Mouse (Mus musculus) lung, postnatal 0 days (tissue): ENCODE measurements at regions not wholly inside any gene's neighbourhood (a gene's known extent, or its start where the extent isn't known, plus 50 kb on each side); places are given as distances from the start of the nearest gene placed in this dataset.

Source experiments
- ATAC-seq: fragments of 200-750 bp; cut with Nextera tagmentation; 2 replicates; pipeline ENCODE4 v1.8.0; 2017; ENCODE audit warnings: moderate library complexity
- DNase-seq: peaks from one replicate; pipeline ENCODE4 v3.0.0-alpha.2; 2016; ENCODE audit warnings: low spot score
- H3K27ac ChIP-seq: fragments of 300-500 bp; sonication (generic); 2 replicates; pipeline ENCODE4 v1.5.1; 2014; ENCODE audit warnings: antibody characterized with exemption, mild to moderate bottlenecking, low read length, mixed read lengths
- H3K27me3 ChIP-seq: fragments of 300-500 bp; sonication (generic); replicated peaks from 2 replicates; pipeline ENCODE4 v1.6.1; 2014; ENCODE audit warnings: low read length, mixed read lengths; ENCODE audit not compliant: insufficient read depth
- H3K36me3 ChIP-seq: fragments of 300-500 bp; sonication (generic); 2 replicates; pipeline ENCODE4 v1.6.1; 2014; ENCODE audit warnings: low read length, mixed read lengths; ENCODE audit not compliant: insufficient read depth
- H3K4me1 ChIP-seq: fragments of 300-500 bp; sonication (generic); 2 replicates; pipeline ENCODE4 v1.6.1; 2014; ENCODE audit warnings: antibody characterized with exemption, low read depth, low read length, mixed read lengths; ENCODE audit not compliant: insufficient read depth
- H3K4me2 ChIP-seq: fragments of 300-500 bp; sonication (generic); replicated peaks from 2 replicates; pipeline ENCODE4 v1.6.1; 2014; ENCODE audit warnings: low read depth, mild to moderate bottlenecking, low read length, moderate library complexity, mixed read lengths
- H3K4me3 ChIP-seq: fragments of 300-500 bp; sonication (generic); 2 replicates; pipeline ENCODE4 v1.5.1; 2014; ENCODE audit warnings: low read depth, low read length
- H3K9ac ChIP-seq: fragments of 300-500 bp; sonication (generic); replicated peaks from 2 replicates; pipeline ENCODE4 v1.6.1; 2014; ENCODE audit warnings: low read depth, mild to moderate bottlenecking
- H3K9me3 ChIP-seq: fragments of 300-500 bp; sonication (generic); 2 replicates; pipeline ENCODE4 v1.6.1; 2016; ENCODE audit warnings: low read length, mixed read lengths
- CTCF ChIP-seq: IDR thresholded peaks from 2 replicates; pipeline ENCODE4 v1.5.1; 2016; ENCODE audit warnings: antibody characterized with exemption, mild to moderate bottlenecking
- EP300 ChIP-seq: IDR thresholded peaks from 2 replicates; pipeline ENCODE4 v1.6.1; 2016; ENCODE audit warnings: antibody characterized with exemption, mild to moderate bottlenecking, control low read depth
- WGBS: fragments of 180-500 bp; shearing (Covaris S2); extraction: QIAGEN DNeasy Blood & Tissue Kit; methylation state at CpG from one replicate; pipeline ENCODE4 v1.1.7; 2014; 5-methylcytosine and 5-hydroxymethylcytosine counted together

DNA sequence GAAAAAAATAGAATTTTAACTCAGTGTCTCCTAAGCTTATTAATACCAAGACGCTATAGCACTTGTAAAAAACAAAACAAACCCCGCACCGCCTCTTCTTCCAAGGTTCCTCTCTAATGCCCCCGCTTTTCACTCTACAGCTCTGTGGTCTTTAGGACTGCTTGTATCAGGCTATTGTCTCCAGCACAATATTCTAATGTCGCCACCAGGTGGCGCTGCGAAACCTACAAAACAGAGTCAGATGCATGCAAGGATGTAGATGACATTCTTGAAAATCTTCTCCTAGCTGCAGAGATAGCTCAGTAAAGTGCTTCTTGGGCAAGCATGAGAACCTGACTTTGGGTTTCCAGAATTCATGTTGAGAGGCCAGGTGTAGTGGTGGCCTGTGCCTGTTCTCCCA is 75.9 kb upstream of the C2cd4b start:
- Histone ChIP-seq H3K27me3 (no peaks in the 10 kb centered on the region), H3K27ac (no peak overlapping the region), H3K4me2 (no peak overlapping the region), H3K9me3 (peaks cover 7% of the 10 kb centered on the region; the same call in 1 of the 2 replicates), H3K9ac (no peak overlapping the region), H3K4me1 (no peaks in the 10 kb centered on the region), H3K36me3 (no peaks in the 10 kb centered on the region), H3K4me3 (no peak overlapping the region)
- 10% methylated on average over 7 of the region's 7 CpGs for WGBS
- DNase-seq (peak; percentile 76), ATAC-seq (no peak)
- peak; percentile 91 for TF ChIP-seq CTCF
- no peak for TF ChIP-seq EP300

DNA sequence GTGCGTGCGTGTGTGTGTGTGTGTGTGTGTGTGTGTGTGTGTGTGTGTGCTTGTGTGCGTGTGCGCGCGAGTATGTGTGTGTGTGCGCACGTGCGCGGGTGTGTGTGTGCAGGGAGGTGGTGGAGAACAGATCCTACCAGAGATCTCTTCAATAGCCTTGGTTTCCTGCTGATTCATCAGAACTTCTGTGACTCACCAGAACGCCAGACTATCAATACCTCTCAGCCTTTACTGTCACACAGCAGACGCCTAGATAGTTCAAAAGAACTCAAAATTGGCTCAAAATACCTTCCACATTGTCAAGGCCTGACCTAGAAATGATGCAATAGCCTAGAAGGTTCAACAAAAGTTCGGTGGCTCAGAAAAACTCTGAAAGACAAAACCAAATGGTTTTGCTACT is 66.8 kb upstream of the C2cd4b start:
- 77% methylated on average over 13 of the region's 13 CpGs for WGBS
- TF ChIP-seq CTCF, result no peak
- TF ChIP-seq EP300, result no peak
- no peaks in the 10 kb centered on the region for H3K9me3 ChIP-seq

DNA sequence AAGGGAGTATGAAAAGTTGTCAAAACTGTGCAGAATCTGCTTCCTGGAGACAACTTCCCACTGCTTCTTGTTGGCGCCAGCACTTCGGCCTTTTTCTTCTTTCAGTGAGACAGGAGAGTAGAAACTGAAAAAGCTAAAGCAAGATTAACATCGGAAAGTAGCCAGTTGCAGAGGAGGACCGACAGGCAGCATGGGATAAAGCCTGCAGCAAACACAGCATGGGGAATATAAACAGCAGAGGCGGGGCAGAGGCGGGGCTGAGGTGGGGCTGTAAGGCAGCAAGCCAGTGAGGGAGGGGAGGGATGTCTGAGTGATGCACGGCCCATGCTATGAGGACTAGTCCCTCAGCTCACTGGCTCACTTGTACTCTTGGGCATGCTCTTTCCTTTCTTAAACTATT is 65.5 kb upstream of the C2cd4b start:
- H3K36me3 ChIP-seq, result no peaks in the 10 kb centered on the region
- ATAC-seq (no peak), DNase-seq (no peak)
- H3K4me3 ChIP-seq, result no peak overlapping the region
- no peak overlapping the region for H3K4me2 ChIP-seq
- no peak overlapping the region for H3K27ac ChIP-seq
- no peaks in the 10 kb centered on the region for H3K9me3 ChIP-seq
- H3K9ac ChIP-seq, result no peak overlapping the region
- TF ChIP-seq CTCF (no peak), EP300 (no peak)
- H3K27me3 ChIP-seq, result no peaks in the 10 kb centered on the region
- 17% methylated on average over 7 of the region's 7 CpGs for WGBS
- no peaks in the 10 kb centered on the region for H3K4me1 ChIP-seq

More for the DNA sequence above, 66.8 kb upstream of the C2cd4b start:
- Histone ChIP-seq H3K4me2 (no peak overlapping the region), H3K27me3 (no peaks in the 10 kb centered on the region), H3K27ac (no peak overlapping the region), H3K4me3 (no peak overlapping the region), H3K36me3 (no peaks in the 10 kb centered on the region), H3K4me1 (no peaks in the 10 kb centered on the region), H3K9ac (no peak overlapping the region)
- ATAC-seq, result no peak
- DNase-seq, result no peak

DNA sequence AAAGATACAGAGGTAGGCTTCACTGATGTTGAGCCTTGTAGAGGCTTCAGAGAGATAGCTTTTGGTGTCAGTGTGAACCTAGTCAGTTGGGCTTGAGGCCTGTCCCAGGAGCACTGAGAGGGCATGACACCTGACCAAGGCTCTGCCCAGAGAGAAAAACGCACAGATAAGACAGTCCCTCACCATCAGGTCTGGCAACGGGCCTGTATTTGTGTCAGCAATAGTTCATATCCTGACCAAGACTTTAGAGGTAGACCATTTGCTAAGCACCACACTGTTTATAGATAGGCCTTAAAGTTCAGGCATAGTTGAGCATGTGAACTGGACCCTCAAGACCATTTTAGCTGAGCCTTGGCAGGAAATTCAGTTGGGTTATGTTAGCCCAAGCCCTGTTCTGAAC is 60.4 kb upstream of the C2cd4b start:
- ATAC-seq (no peak), DNase-seq (no peak)
- no peak for TF ChIP-seq CTCF
- no peak for TF ChIP-seq EP300
- WGBS, result 89% methylated on average over 2 of the region's 2 CpGs
- Histone ChIP-seq H3K9me3 (no peaks in the 10 kb centered on the region), H3K4me1 (no peaks in the 10 kb centered on the region), H3K27ac (no peak overlapping the region), H3K4me2 (no peak overlapping the region), H3K36me3 (no peaks in the 10 kb centered on the region), H3K27me3 (no peaks in the 10 kb centered on the region), H3K4me3 (no peak overlapping the region), H3K9ac (no peak overlapping the region)

DNA sequence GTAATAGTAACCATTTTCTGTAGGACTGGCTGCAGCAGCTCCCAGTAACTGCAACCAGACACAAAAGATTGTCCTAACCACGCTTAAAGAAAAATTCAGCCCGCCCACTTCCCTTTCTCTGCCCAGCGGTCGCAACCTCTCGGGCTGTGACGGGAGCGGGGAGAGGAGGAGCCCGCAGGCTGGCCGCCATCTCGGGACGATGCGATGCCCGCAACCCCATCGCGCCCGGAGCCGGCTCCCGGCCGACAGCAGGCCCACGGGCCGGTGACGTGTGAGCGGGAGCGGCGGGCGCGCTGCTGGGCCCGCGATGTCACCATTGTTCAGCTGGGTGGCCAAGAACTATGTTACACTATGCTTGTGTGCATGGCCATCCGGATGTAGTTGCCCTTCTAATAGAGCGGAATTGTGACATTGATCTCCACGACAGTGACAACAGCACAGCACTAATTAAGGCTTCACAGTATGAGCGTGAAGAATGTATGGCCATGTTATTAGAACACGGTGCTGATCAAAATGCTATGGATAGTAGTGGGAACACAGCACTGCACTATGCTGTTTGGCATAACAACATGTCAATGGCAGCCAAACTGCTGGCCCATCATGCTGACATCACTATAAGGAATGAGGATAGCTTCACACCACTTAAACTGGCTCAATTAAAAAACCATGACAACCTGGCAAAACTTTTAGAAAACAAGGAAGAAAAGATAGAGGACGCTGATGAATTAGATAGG is 59.2 kb upstream of the C2cd4b start:
- TF ChIP-seq CTCF (no peak), EP300 (no peak)
- peak overlapping the region; percentile 32 for H3K4me3 ChIP-seq
- no peaks in the 10 kb centered on the region for H3K9me3 ChIP-seq
- H3K9ac ChIP-seq, result no peak overlapping the region
- peak overlapping the region; percentile 68 for H3K4me2 ChIP-seq
- WGBS, result 23% methylated on average over 35 of the region's 35 CpGs
- H3K27ac ChIP-seq, result no peak overlapping the region
- H3K36me3 ChIP-seq, result no peaks in the 10 kb centered on the region
- peak; percentile 58 for ATAC-seq
- DNase-seq, result peak; percentile 53
- no peaks in the 10 kb centered on the region for H3K4me1 ChIP-seq
- no peaks in the 10 kb centered on the region for H3K27me3 ChIP-seq

DNA sequence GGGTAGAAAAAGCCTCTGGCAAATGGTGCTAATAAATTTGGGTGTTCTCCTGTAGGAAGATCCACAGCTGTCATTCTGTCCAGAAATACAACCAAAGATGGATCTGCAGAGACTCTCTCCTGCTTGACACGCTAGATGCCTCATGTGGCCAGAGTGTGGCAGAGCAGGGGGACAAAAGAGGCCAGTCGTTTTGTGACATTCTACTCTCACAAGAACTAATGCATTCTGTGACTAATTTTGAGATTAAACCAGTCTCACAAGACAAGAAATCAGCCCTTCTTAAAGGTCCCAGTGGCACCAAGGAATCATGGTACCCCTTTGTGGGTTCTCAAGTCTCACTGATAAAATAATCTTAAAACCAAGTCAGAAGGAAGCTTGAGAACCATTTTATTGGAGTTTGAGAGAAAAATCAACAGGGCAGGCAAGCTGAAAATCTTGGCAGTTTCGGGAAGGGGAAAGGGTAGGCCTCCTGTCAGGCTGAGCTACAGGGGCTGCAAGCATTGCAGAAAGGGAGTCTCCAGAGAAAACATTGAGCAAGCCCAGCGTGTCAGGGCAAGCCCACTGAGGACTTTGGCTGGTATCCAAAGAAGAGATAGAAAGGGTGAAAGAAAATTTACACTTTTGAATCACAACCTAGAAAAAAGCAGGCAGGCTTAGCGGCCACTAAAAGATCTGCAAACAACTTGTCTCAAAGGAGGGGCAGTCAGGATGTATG is 50.8 kb upstream of the C2cd4b start:
- no peaks in the 10 kb centered on the region for H3K4me1 ChIP-seq
- no peaks in the 10 kb centered on the region for H3K9me3 ChIP-seq
- H3K9ac ChIP-seq, result no peak overlapping the region
- H3K27me3 ChIP-seq, result no peaks in the 10 kb centered on the region
- DNase-seq (no peak), ATAC-seq (no peak)
- no peaks in the 10 kb centered on the region for H3K36me3 ChIP-seq
- H3K27ac ChIP-seq, result no peak overlapping the region
- H3K4me2 ChIP-seq, result no peak overlapping the region
- TF ChIP-seq EP300, result no peak
- TF ChIP-seq CTCF, result no peak
- 32% methylated on average over 5 of the region's 5 CpGs for WGBS
- H3K4me3 ChIP-seq, result no peak overlapping the region
